Mouse (Mus musculus): ENCODE measurements around the gene Csrnp2.

Csrnp2 gene

DNA sequence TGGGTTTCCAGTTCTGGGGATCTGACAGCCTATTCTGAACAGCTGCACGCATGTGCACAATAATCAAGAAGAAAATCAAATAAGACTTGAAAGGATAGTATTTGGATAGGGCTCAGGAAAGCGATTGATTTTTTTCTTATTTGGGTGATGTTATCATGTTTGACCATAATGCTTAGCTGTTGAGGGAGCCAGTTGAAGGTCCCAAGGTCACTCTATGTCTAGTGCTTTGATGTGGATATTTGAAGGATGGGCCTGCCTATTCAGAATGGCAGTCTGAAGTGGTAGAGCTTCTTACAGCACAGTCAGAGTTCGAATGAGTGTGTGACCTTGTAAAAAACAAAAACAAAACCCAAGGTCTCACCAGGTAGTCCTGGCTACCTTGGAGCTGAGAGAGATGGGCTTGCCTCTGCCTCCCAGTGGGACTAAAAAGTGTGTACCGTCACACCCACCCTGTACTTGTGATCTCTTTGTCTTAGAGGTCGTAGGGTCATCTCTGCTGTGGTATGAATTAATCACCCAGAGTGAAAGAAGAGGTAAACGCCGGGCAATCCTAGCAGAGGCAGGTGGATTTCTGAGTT is 21.3 kb downstream of the Csrnp2 start:
- no peak for DNase-seq

DNA sequence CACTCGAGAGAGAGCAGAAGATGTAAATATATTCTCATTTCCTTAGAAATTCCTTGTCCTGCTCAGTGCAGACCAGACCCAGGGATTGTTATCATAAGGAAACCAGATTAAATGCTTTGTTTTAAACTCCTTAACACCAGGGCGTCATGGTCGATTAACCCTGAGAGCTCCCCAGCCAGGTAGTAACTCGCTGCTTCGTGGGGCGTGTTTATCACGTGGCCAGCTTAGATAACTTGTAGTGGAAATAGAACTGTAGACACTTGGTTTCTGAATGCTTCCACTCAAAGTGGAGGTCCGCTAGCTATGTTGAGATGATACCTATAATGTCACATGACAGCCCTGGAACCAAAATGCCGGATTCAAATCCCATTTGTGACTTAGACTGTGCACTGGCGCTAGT is 25.3 kb downstream of the Csrnp2 start:
- DNase-seq = no peak

DNA sequence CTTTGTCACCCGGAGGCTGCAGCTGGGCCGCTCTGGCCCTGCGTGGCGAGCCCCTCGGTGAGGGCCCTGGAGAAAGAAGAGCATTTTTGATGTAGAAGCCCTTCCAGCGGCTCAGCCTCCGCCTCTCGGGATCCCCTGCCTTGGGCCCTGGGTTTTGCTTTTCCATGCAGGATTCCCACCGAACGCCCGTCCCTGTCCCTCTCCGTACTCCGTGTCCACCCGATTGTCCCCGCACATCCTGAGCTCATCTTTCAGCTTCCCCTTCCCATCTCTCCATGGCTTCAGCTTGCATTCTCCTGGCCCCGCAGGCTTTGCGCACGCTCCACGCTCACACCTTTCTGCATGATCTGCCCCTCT is 26.1 kb downstream of the Csrnp2 start:
- DNase-seq = no peak

DNA sequence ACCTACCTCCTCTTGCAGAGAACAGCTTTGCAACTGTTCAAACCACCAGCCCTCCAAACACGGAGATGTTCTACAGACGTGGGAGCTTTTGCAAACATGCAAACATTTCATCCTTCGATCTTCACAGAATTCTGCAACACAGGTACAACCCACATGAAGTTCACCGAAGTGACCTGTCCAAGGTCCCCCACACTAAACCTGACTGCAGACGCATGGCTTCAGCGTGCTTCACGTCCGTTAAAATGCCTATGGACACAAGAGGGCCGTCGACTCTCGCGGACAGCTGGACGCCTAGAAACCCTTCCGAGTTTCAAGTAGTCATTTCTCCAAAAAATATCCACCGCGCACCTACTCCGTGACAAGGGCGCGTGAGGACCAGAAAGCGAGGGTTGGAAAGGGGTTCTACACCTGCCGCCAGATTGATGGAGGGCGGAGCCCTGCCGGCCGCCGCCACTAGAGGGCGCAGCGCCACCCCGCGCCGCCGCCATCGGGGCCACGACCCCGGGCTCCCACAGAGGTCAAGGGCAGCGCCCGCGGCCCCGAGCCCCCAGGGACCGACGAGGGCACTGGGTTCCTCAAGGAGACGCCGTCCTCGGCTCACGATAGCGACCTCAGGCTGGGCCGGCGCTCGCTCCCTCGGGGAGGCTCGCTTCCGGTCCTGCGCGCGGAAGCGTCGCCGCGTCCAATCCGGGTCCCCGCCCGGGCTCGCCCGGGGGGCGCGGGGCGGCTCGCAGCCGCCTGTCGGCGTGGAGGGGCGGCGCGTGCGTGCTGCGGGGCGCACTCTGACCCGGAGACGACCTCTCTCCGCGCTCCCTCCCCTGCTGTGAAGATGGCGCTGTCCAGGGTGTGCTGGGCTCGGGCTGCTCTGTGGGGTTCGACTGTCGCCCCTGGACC is 26.7 kb downstream of the Csrnp2 start, which contains the start of gene Letmd1:
Gene Letmd1 (plus strand): TSS at position 729 of the 894 bp plus-strand sequence.
- DNase-seq = peak; percentile 93

DNA sequence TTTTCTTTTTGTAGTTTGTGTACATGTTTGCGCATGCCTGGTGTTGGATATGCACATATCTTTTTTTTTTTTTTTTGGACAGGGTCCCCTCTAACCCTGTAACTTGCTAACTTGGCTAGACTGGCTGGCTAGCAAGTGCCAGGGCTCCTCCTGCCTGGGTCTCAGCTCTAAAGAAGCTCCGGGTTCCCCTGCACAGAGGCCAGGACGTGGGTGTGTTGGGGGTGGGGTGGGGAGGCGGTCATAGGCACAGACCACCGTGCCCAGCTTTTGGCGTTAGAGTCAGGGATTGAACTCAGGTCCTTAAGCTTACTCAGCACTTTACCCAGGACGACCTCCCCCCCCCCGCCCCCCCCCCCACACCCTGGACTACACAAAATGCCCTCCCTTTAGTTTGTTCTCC is 27.6 kb downstream of the Csrnp2 start:
- DNase-seq = no peak

DNA sequence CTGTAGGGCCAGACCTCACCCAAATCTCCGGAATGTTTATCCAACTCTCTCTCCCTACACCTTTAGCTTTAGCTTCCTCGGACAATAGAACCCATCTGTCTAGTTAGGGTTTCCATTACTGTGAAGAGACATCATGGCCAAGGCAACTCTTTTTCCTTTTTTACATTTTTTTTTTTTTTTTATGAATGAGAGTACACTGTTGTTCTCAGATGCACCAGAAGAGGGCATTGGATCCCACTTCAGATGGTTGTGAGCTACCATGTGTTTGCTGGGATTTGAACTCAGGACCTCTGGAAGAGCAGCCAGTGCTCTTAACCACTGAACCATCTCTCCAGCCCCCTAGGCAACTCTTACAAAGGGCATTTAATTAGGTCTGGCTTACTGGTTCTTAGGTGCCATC is 29.9 kb downstream of the Csrnp2 start:
- no peak for DNase-seq

DNA sequence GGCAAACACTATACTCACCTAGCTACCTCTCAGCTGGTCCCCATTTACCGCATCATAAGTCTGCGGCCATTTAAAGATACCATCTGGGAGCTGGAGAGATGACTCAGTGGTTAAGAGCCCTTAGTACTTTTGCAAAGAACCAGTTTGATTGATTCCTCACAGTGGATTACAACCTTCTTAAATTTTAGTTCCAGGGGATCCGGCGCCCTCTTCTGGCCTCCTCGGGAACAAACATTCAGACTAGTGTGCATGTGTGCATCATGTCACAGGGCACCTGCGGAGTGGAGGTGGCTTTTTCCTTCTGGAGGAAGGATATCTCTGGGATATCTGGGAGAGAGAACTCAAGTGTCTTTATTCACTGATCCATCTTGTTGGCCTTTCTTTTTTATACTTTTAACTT is 31.6 kb downstream of the Csrnp2 start:
- DNase-seq = peak; percentile 80

DNA sequence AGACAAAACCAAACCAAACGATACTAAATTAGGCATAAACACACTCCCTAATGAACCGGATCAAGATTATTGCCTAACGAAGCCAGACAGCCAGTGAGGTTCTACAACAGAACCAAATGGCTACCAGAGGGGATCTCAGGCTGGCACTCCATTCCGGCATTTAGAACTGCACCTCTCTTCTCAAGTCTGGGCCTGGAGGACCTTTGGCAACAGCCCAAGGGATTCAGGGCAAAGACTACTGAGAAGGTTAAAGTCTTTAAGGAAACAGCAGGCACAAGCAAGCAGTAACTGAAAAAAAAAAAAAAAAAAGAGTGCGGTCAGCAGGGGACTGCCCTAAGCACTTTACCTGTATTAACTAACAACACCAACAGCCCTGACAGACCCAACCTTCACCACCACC is 33.2 kb downstream of the Csrnp2 start:
- DNase-seq = no peak

DNA sequence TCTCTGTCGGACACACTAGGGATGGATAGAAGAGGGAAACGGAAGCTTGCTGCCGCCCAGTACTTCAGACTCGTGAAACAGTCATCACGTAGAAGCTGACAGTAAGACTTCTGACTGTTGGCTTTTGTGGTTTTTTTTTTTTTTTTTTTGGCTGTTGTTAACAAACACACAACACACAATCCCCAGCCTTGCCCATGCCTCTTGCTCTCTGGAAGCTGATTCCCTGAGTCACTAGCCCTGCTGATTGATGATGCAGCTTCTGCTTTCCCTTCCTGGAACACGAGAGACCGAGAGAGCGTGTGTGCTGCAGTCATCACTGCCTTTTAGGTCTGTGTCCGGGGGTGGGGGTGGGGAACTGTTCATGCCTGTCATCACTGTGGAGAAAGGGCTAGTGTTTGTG is 33.6 kb downstream of the Csrnp2 start:
- no peak for DNase-seq

DNA sequence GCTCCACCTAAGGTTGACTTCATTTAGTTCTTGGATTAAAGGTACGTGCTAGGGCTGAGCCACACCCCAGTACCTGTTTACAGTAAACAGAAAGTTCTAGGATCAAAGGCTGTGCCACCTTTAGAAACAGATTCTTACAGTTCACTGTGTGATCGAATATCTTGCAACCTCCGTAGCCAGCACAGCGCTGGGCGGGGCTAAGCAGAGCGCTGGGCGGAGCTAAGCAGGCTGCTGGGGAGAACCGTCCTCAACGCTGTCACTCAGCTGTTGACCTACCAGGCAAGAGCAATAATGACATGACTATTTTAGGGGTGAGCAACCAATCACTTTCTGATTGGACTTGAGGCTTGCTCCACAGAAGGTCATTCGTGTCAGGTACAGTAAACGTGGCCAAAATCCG is 34.3 kb downstream of the Csrnp2 start:
- peak; percentile 68 for DNase-seq

DNA sequence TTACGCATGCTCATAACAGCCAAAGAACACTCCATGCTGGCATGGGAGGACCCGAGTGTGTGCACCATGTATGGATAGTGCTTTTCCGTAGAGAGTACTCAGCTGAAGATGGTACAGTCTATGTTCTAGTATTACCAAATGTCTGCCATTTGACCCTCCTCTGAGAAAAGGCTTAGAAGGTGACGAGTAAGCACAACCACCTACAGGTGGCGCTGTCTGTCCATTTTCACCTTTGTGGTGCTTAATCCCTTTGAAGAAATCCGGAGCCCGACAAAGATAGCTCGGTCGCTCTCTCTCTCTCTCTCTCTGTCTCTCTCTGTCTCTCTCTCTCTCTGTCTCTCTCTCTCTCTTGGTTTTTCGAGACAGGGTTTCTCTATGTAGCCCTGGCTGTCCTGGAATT is 37.2 kb downstream of the Csrnp2 start:
- peak; percentile 72 for DNase-seq

DNA sequence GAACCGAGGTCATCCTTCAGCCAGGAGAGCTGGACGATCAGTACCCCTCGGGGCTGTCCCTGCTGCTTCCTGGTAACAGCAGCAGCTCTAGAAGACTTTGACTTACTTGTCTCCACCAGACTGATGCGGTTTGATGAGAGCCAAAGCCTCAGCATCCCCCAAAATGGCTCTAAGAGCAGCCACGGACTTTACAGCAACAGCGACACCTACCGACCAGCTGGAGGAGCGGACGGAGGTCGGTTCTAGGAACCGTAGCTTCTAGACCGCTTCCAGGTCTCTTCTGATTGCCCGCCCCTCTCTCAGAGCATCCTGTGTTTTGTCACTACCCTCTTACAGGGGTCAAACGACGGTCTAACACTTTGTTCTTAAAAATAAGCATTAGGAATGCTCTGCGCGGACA is 37.9 kb downstream of the Csrnp2 start:
- peak; percentile 82 for DNase-seq

DNA sequence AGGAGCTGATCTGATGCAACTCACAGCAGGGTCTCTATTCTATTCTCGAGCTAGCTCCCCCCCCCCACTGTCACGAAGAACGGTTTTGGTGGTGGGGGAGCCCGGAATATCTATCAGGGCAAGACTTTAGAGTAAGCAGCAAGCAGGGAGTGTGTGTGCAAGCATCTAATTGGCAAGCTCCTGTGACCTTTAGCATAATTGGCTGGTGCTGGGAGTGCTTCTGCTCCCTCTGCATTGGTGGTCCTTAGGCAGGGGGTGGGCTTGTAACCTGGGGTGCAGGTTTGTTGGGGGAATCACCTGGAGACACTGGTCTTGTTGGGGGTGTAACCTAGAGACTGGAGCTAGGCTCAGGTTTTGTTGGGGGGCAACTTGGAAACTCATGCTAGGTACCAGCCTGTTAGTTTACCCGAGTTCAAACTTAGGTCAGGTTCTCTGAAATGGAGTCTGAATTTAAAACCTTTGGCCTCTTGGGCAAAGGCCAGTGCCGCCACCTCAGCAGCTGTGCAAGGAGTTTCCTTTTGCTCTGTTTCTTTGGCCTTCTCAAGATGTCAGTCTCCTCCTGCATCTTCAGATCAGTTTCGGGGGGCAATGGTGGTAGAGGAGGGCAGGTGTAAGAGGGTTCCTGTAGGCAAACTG is 38.8 kb downstream of the Csrnp2 start:
- no peak for DNase-seq

DNA sequence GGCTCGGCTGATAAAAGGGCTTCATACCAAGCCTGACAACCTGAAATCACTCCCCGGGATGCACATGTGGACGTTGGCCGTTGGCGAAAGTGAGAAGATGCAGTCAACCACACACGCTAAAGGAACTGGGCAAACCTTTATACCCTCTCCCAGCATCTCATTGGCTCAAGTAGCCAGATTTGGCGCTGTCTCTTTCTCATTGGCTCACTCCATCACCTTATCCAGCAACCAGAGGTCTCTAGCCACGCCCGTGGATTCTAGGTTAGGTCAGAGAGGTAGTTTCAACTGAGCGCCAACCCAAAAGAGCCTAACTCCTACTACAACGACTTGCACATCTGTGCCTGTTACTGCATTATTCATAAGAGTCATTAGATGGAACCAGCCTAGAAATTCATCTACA is 42.8 kb downstream of the Csrnp2 start:
- DNase-seq = no peak

DNA sequence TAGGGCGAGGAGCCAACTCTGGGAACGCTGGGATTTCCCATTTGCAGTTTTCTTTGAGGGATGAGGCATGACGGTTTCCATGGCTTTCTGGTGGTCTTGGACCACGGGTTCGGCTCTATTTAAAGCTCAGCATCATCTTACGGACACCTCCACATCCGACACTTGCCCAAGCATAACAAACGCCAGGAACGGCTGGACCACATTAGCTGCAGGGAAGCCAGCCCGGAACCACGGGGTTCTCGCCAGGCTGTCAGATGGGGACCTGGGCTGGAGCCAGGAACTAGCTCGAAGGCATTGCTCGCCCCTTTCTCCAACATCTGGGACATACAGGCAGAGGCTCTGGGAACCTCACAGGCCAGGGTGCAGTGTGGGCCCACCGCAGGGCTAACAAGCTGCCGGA is 44.0 kb downstream of the Csrnp2 start:
- DNase-seq = no peak

DNA sequence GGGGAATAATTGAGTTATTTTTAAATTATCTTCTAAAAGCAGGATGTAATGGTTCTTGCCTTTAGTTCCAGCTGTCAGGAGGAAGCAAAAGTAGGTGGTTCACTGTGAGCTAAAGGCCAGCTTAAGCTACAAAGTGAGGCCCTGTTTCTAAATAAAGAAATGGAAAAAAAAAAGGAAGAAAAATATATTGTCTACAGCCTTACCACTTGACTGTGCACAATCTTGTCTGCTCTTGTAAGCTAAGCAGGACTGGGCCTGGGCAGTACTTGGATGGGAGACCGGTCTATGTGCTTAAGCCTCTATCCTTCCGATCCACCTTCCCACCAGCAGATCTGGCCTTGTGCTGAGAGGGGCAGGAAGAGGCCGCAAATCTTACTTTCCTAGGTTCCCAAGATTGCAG is 45.8 kb downstream of the Csrnp2 start:
- no peak for DNase-seq

DNA sequence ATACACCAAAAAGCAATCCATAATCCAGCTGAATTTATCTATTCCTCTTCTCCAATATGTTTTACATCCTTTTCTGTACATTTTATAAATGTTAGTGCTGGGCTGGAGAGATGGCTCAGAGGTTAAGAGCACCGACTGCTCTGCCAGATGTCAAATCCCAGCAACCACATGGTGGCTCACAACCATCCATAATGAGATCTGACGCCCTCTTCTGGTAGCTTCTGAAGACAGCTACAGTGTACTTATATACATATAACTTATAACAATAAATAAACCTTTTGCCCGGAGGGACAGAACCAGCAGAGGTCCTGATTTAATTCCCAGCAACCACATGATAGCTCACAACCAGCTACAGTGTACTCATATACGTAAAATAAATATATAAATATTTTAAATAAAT is 46.7 kb downstream of the Csrnp2 start:
- no peak for DNase-seq

DNA sequence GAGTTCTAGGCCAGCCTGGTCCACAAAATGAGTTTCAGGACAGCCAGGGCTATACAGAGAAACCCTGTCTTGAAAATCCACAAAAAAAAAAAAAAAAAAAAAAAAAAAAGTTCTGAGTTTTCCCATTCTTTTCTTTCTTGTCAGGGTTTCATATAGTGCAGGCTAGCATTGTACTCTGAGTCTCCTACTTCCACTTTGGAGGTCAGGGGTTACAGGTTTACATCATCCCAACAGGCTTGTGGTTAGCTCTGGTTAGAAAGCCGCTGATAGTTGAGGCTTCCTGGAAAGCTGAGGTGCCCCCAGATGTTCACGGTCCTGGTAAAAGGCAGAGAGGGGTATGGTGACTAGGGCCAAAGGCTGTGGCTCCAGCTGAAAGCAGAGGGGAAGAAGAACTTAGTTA is 48.4 kb downstream of the Csrnp2 start:
- DNase-seq = no peak

DNA sequence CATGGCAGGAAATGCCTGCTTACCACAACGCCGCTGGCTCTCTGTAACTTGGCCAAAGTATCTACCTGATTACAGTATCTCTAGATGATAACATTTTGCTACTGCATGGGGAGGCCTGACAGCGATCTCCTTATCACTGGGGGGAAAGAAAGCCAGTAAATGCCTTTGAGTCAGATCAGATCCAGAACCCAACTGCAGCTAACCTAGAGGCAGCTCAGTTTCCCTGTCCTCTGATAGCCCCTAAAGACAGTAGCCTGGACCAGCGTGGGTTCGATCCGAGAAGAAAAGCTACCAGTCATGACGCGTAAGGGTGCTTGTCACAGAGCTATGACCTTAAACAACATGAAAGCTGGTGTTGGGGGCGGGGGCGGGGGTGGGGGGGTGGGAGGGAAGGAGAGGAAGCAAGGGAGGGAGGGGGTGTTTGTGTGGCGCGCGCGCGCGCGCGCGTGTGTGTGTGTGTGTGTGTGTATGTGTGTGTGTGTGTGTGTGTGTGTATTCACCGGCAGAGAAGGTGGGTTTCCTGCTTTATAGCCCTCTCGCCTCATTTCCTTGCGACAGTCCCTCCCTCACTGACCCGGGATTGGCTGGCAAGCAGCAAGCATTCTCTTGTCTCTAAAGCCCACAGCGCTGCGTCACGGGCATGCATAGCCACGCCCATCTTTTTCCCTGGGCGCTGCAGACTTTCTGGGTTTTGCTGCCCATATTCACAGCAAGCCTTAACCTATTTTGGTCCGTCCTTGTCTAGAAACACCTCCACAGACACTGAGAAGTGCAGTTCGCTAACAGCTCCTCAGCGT is 52.0 kb downstream of the Csrnp2 start:
- peak; percentile 91 for DNase-seq

DNA sequence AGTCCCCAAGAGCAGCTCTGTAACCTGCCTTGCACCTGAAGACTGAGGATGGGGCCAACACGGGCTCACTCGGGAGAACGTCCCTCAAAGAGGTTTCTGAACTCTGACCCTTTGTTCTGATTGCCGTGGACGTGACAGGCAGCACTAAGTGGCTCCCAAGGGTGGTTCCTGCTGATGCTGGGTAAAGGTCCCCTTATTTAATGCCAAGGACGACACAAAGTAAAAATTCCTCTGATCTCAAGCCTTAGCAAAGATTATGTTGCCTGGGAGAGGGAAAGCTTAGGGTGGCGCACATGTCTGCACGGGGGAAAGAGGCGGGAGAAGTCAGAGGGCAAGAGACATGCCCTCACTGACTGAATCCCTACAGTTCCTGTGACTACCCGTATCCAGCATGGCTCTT is 58.8 kb downstream of the Csrnp2 start:
- no peak for DNase-seq

DNA sequence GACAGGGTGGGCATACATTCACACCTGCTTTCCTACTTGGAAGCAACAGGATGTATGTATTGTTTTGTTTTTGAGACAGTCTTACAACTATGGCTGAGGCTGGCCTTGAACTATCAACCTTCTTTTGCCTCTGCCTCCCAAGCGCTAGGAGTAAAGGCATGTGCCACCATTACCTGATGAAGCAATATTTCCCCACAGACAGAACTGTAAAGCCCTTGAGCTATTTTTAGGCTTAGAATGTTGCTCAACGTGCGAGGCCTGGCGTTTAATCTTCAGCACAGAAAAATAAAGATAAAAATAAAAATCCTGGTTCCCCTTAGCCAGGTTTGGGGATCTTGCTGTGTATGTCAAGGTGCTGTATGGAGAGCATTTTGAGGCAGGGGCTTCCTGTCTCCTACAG is 59.2 kb downstream of the Csrnp2 start:
- DNase-seq = no peak

DNA sequence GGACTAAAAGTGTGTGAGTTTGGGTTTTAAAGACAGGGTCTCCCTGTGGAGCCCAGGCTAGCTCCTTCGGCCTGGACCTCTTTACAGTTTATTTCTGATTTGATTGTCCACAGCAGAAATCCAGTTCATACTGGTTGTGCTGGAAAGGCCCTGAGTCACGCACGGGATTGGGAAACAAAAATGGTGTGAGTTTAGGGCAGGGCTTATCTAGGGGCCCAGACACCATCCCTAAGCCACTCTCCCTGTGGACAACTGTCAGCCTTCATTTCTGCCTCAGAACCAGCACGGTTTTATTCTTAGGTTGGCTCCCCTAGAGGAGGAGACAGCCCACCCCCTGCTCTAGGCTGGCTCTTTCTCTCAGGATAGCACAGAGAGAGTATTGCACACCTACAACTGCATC is 62.1 kb downstream of the Csrnp2 start:
- no peak for DNase-seq

DNA sequence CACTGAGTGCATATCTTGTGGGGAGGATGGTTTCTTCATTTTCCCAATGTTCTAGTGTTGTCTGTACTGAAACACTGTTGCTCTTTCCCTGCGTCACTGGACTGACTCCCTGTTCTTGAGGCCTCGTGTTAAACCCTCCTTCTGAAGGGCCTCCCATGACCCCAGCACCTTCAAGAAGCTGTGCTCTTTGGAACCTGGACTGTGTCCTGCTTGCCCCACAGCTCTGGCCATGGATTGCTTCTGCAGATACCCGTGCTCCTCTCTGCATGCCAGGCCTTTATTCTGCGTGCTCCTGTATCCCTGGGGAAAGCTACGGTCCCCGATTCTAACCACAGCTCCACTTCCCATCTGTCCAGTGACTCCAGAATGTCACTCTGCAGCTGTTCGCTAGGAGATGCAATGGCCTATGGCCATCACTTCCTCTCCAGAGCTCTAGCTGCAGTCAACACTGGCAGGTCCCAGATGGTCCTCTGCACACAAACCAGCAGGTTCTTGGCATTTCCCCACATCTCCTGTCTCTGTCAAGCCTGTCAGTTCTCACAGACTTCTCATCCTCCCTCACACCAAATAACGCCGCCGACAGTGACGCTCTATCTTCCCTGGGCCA is 65.2 kb downstream of the Csrnp2 start:
- DNase-seq = no peak
